Mouse (Mus musculus): ENCODE measurements around the gene Mosmo. TPM values are rescaled to one million over a fixed set of nuclear protein-coding genes. Genes with fewer than 3 reads are reported as not detected.
A peak's percentile ranks its signal among the peaks of the same experiment; 100 is the strongest.

Gene Mosmo
- 10 to 100 TPM; 20.2 to 20.7 TPM for total RNA-seq (2021)
- long read RNA-seq, experiment 1, transcript Mosmo-205 (2 exons, 813 nt) = major isoform, 5 of 10 reads
- long read RNA-seq, experiment 1, partial matches to known transcripts = 3 of 10 reads
- long read RNA-seq, experiment 1, other reads (novel, unspliced or antisense) = 1 of 10 reads
- long read RNA-seq, experiment 2, full-length matches to known transcripts = 4 of 6 reads
- long read RNA-seq, experiment 2, partial matches to known transcripts = 1 of 6 reads
- long read RNA-seq, experiment 2, other reads (novel, unspliced or antisense) = 1 of 6 reads

DNA sequence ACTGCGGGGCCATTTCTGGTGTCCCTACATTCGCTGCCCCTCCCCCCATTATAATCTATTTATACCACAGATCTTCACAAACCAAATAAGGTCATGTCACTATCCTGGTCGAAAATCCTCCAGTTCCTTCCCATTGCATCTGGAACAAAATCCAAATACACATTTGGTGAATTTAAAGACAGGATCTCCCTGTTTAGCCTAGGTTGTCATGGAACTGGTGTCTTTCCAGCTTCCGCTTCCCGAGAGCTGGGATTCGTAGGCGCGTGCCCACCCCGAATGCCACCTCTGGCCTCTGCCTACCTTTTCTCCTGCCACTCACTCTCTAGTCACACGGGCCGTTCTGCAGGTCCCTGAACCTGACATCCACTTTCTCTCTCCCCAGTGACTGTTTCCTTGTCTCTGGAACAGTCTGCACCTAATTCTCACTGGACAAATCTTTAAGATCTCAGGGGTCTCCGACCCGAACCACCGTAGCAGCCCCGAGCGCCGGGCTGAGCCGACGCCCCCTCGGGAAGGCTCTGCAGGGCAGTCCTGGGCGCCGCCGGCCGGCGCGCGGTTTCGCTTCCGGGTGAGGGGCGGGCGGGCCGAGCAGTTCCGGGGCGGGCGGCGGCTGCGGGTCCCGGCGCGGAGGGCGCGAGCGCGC lies at the start of gene Mosmo:
Mosmo (plus strand) TSS at position 618 of the 643 bp plus-strand sequence.
- DNase-seq = peak; percentile 72

- DNase-seq = no peak
These were observed 44.9 kb upstream of the Mosmo start for GRCm38 (mm10) chr7:120632518-120632917.

GRCm38 (mm10) chr7:120634301-120634700 lies 43.1 kb upstream of the Mosmo start:
- DNase-seq = no peak

DNA sequence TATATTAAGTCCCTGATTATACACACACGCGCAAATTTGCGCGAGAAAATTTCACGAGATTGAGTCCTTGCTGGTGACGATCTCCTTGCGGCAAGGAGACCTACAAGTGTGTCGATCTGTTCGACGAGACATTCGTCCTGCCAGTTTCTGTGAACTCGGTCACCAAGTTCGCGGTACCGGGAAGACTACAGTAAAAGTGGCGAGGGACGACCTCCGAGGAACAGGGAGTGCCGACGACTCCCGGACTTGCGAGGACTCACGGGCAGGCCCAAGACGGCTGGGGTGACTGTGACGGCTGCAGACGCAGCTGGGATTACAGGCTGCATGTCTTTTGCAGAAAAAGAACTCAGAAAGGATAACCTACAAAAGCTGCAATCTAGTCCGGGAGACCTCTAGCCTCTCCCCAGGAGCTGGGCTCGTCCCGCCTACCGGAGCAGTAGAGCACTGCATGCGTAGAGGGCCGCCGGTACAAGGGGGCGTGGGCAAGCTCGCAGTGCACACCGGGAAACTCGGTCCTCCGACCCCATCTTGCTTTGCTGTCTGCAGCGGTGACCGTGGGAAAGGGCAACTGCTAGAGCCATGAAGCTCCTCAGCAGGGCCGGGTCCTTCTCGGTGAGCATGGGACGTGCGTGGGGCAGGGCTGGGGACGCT lies 42.6 kb upstream of the Mosmo start, which contains the start of gene Uqcrc2:
Uqcrc2 (plus strand) TSS at position 466 of the 651 bp plus-strand sequence.
- DNase-seq = peak; percentile 81

- no peak for DNase-seq
These were observed 42.0 kb upstream of the Mosmo start for GRCm38 (mm10) chr7:120635362-120635781.

DNA sequence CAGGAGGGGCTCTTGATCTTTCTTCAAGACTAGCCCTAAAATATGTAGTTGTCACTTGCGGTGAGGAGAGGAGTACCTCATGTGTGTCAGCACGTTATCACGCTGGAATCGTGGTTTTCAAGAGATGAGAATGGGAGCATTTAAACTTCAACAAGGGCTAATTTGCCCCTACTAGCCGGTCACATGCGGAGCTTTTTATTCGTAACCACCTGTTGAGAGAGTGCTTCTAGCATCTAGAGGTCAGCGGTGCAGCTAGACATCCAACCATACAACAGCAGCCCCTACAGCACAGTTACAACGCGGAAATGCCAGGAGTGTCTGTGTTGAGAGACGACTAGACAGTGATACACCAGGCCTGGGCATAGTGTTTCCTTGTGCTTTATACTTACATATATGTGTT lies 41.6 kb upstream of the Mosmo start:
- no peak for DNase-seq

DNA sequence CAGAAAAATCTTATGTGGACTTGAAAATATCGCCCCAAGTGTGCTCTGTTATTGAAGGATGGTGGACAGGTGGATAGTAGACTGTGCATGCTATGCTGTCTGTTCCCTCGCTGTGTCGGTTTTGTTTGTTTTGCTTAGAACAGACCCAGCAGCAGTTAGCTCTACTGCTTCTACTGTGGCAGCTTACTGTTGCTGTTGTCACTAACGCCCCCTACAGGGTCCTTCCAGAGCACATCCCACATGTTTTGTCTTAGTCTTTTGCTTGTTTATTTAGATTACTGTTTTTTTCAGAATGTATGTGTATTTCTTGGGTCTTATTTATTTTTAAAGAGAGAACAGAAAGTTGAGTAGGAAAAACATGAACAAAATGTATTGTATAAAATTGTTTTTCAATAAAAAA lies 34.2 kb upstream of the Mosmo start:
- DNase-seq = no peak

- no peak for DNase-seq
These were observed 29.6 kb upstream of the Mosmo start for GRCm38 (mm10) chr7:120647849-120648248.

- DNase-seq = no peak
These were observed 15.3 kb upstream of the Mosmo start for GRCm38 (mm10) chr7:120662079-120662478.

- DNase-seq = peak; percentile 20
These were observed 7.1 kb upstream of the Mosmo start, which contains the start of gene Pdzd9 for GRCm38 (mm10) chr7:120670153-120670875. Pdzd9 (minus strand) TSS chr7:120670343.

- no peak for DNase-seq
These were observed 6.1 kb upstream of the Mosmo start for GRCm38 (mm10) chr7:120671271-120671670.

GRCm38 (mm10) chr7:120677764-120678531 lies 530 bp downstream of the Mosmo start:
- DNase-seq = peak; percentile 44

DNA sequence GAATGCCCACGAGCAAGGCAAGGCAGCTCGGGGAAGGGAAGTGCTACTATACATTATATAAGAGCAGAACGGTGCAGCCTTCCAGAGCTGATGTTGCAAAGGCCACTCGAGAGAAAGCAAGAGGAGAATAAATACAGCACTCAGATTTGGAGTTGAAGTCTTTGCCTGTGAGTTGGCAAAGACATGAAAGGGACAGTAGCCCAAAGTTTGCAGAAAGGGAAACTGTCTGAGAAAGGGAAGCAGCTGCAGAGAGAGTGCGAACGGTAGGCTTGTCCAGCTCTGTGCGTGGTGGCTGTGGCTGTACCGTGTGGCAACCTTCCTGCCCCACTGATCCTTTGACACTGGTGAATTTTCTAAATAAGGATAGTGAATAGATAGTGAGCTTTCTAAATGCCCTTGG lies 1.6 kb downstream of the Mosmo start:
- no peak for DNase-seq

- DNase-seq = no peak
These were observed 4.6 kb downstream of the Mosmo start for GRCm38 (mm10) chr7:120682002-120682401.

GRCm38 (mm10) chr7:120684731-120685161 lies 7.3 kb downstream of the Mosmo start:
- no peak for DNase-seq

GRCm38 (mm10) chr7:120685227-120685626 lies 7.8 kb downstream of the Mosmo start:
- DNase-seq = no peak

DNA sequence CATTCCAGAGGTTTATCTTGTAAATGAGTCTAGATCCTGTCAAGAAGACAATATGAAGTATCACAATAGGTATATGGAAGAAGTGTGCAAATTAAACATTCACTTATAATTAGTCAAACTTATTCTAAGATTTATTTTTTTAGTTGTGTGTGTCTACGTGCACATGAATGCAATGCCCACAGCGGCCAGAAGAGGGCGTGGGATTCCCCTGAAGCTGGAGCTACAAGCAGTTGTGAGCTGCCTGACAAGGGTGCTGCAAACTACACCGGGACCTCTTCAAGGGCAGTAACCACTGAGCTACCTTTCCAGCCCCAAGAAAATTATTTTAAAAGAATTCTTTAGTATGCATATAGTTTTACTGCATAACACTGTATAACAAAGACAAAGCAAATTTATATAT lies 13.2 kb downstream of the Mosmo start:
- DNase-seq = no peak

- DNase-seq = no peak
These were observed 16.5 kb downstream of the Mosmo start for GRCm38 (mm10) chr7:120693831-120694375.

DNA sequence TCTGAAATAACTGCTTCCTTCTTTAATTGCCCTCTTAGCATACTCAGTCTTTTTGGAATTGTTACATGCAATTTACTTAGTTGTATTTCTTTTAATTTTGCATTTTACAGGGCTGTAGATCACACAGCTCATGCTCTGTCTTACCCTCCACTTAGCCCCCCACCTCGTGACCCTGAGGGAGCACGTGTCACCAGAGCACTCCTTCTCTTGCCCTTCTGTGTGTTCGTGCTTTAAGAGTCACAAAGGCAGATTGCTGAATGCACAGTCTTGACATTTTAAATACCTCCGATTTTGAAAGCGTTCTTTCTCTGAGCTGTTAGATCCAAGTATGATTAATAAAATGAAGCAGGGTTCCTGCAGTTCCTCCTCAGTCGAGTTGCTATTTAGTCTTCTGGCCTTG lies 17.8 kb downstream of the Mosmo start:
- no peak for DNase-seq

- DNase-seq = no peak
These were observed 18.2 kb downstream of the Mosmo start for GRCm38 (mm10) chr7:120695641-120696040.

DNA sequence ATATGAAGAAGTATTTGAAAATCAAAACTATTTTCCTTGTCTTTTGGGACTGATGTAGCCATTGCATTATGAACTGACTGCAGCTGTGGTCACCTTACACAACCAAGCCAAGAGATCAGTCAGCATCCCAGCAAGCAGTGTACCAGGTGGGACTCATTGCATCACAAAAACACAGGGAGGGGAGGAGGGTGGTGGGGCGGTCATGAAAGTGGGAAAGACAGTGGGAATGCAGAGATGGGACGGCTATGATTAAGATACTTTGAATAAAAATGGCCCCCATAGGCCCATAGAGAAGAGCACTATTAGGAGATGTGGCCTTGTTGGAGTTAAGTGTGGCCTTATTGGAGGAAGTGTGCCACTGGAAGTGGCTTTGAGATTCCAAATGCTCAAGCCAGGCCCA lies 18.9 kb downstream of the Mosmo start:
- DNase-seq = no peak
